Mouse (Mus musculus) midbrain, embryonic 16.5 days (tissue): Measurements from ENCODE around the gene Slc9a5. TPM values are rescaled to one million over a fixed set of nuclear protein-coding genes. Genes with fewer than 3 reads are reported as not detected.

Experiments
- ATAC-seq: fragments of 200-750 bp; cut with Nextera tagmentation; 2 replicates; pipeline ENCODE4 v1.8.0; 2017; ENCODE audit warnings: moderate TSS enrichment
- H3K27ac ChIP-seq: fragments of 300-500 bp; sonication (generic); 2 replicates; pipeline ENCODE4 v1.5.1; 2014; ENCODE audit warnings: mild to moderate bottlenecking, low read length, mixed read lengths
- H3K27me3 ChIP-seq: fragments of 300-500 bp; sonication (generic); 2 replicates; pipeline ENCODE4 v1.6.1; 2014; ENCODE audit warnings: low read depth, low read length, mixed read lengths; ENCODE audit not compliant: control insufficient read depth, insufficient read depth
- H3K36me3 ChIP-seq: fragments of 300-500 bp; sonication (generic); 2 replicates; pipeline ENCODE4 v1.6.1; 2014; ENCODE audit warnings: mild to moderate bottlenecking, low read length, moderate library complexity, mixed read lengths; ENCODE audit not compliant: control insufficient read depth, insufficient read depth
- H3K4me1 ChIP-seq: fragments of 300-500 bp; sonication (generic); 2 replicates; pipeline ENCODE4 v1.6.1; 2014; ENCODE audit warnings: mild to moderate bottlenecking, low read length, mixed read lengths; ENCODE audit not compliant: control insufficient read depth, insufficient read depth
- H3K4me2 ChIP-seq: fragments of 300-500 bp; sonication (generic); 2 replicates; pipeline ENCODE4 v1.6.1; 2014; ENCODE audit warnings: mild to moderate bottlenecking, low read length, mixed read lengths
- H3K4me3 ChIP-seq: fragments of 300-500 bp; sonication (generic); 2 replicates; pipeline ENCODE4 v1.5.1; 2014; ENCODE audit warnings: low read depth, mild to moderate bottlenecking, low read length, moderate library complexity, mixed read lengths
- H3K9ac ChIP-seq: fragments of 300-500 bp; sonication (generic); 2 replicates; pipeline ENCODE4 v1.6.1; 2014; ENCODE audit warnings: low read depth, low read length, mixed read lengths
- H3K9me3 ChIP-seq: fragments of 300-500 bp; sonication (generic); replicated peaks from 2 replicates; pipeline ENCODE4 v1.6.1; 2014; ENCODE audit warnings: mild to moderate bottlenecking, low read length, mixed read lengths; ENCODE audit not compliant: control insufficient read depth, poor library complexity, severe bottlenecking
- WGBS: fragments of 180-500 bp; shearing (Covaris S2); extraction: QIAGEN DNeasy Blood & Tissue Kit; methylation state at CpG from one replicate; pipeline ENCODE4 v1.1.7; 2014; 5-methylcytosine and 5-hydroxymethylcytosine counted together
- polyA plus RNA-seq: library from polyadenylated mRNA; unstranded; fragments of >200 nt; fragmentation: Nextera tagmentation; extraction: Ambion mirVana; gene quantifications from 2 replicates; pipeline ENCODE4 v1.2.1, GENCODE M21; 2015

The Slc9a5 gene
- polyA plus RNA-seq, 1 experiment from 2014 or later = 15.1 TPM

DNA sequence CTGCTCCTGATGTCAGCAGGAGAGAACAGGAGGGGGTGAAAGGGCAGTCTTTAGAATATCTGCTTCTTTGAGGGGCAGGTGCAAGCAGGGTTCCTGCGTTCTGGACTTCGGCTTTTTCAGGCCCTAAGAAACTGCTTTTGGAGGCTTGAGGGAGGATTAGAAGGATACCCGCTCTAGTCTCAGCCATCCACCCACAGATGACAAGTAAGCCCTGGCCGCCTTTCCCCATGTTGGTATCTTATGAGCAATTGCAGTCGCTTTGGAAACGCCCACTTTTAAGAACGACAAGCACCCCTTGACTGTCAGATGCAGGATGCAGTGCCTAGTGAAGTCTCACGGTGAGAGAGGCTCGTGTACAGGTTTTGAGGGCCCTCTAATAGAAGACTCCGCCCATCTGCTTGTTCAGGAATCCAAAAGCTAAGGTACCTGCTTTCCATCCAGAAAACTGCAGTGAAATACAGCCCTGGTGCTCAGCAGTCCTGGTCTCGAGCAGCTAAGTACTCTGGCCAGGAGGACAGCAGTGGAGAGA is 29.9 kb upstream of the Slc9a5 start:
- 84% methylated on average over 11 of the region's 11 CpGs for WGBS
- ATAC-seq = no peak
- H3K4me1 ChIP-seq = no peaks in the 10 kb centered on the region
- no peak overlapping the region for H3K27ac ChIP-seq
- H3K4me2 ChIP-seq = no peak overlapping the region
- H3K27me3 ChIP-seq = no peaks in the 10 kb centered on the region
- H3K4me3 ChIP-seq = no peak overlapping the region
- no peak overlapping the region for H3K9ac ChIP-seq
- H3K36me3 ChIP-seq = peaks cover 15% of the 10 kb centered on the region
- no peaks in the 10 kb centered on the region for H3K9me3 ChIP-seq

- no peak for ATAC-seq
- WGBS = 97% methylated on average over 4 of the region's 4 CpGs
- H3K9me3 ChIP-seq = no peaks in the 10 kb centered on the region
These were observed 25.5 kb upstream of the Slc9a5 start for GRCm38 (mm10) chr8:105323183-105323582.

DNA sequence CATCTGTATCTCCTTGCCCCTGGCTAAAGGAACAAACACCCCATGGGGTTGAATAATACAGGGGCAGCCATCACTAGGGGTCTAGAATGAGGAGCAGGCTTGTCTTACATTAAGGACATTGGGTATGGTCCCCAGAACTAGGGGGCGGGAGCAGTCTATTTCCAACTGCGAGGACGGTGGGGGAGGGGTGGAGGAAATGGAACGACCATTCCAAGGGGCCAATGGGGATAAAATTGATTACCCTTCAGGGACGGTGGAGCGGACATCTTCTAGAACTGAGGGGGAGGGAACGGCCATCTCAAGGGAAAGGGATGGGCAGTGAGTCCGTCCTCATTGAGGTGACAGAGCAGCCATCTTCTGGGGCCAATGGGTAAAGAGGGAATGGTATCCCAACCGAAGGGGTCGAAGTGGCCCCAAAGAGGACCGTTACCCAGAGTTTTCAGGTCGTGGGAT is 23.0 kb upstream of the Slc9a5 start:
- ATAC-seq = peak; percentile 68
- no peaks in the 10 kb centered on the region for H3K9me3 ChIP-seq
- H3K4me2 ChIP-seq = peak overlapping the region; percentile 79
- peaks cover 20% of the 10 kb centered on the region for H3K36me3 ChIP-seq
- peak overlapping the region; percentile 66 for H3K4me3 ChIP-seq
- peak overlapping the region; percentile 82 for H3K27ac ChIP-seq
- H3K27me3 ChIP-seq = no peaks in the 10 kb centered on the region
- H3K4me1 ChIP-seq = peaks cover 17% of the 10 kb centered on the region
- 0% methylated on average over 12 of the region's 12 CpGs for whole genome bisulfite sequencing
- H3K9ac ChIP-seq = peak overlapping the region; percentile 88

More at GRCm38 (mm10) chr8:105323183-105323582, 25.5 kb upstream of the Slc9a5 start:
- Histone ChIP-seq H3K27me3 (no peaks in the 10 kb centered on the region), H3K27ac (no peak overlapping the region), H3K4me3 (no peak overlapping the region), H3K36me3 (peaks cover 2% of the 10 kb centered on the region; the same call in 1 of the 2 replicates), H3K4me1 (peaks cover 17% of the 10 kb centered on the region), H3K4me2 (no peak overlapping the region), H3K9ac (no peak overlapping the region)

DNA sequence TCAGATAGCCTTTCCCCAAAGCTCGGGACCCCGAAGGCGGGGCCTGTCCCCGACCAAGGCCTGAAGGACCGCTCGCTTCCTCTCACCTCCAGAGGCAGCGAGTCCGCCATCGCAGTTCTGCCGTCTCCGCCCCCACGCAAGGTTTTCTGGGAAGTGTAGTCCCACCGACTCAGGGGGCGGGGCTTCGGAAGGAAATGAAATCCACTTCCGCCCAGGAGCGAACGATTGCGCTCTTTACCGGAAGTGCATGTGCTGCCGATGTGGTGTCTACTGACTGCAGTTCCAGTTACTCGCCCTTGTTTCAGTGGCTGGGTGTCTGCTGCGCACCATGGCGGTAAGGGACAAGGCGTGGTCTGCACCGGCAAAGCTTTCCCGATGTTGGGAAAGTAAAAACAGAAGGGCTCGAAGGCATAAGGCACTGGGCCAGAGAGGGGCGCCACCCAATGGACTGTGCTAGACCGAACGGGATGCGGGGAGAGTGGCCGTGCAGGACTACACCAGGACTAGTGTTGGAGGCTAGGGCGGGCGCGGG is 22.4 kb upstream of the Slc9a5 start, which contains the start of the genes Lrrc29 and Tmem208:
Gene Lrrc29 (minus strand): TSS at position 138 of the 532 bp plus-strand sequence.
Gene Tmem208 (plus strand): TSS at position 214 of the 532 bp plus-strand sequence.
- WGBS = under 1% methylated on average over 36 of the region's 36 CpGs

GRCm38 (mm10) chr8:105326968-105327367 is 21.7 kb upstream of the Slc9a5 start:
- Histone ChIP-seq H3K27ac (no peak overlapping the region), H3K4me1 (peaks cover 17% of the 10 kb centered on the region), H3K9me3 (no peaks in the 10 kb centered on the region), H3K4me3 (peak overlapping the region; percentile 66), H3K9ac (peak overlapping the region; percentile 68), H3K4me2 (peak overlapping the region; percentile 60), H3K36me3 (peaks cover 33% of the 10 kb centered on the region), H3K27me3 (no peaks in the 10 kb centered on the region)
- no peak for ATAC-seq
- 43% methylated on average over 6 of the region's 6 CpGs for WGBS

More for the DNA sequence above, 22.4 kb upstream of the Slc9a5 start, which contains the start of the genes Lrrc29 and Tmem208:
- H3K9me3 ChIP-seq = no peaks in the 10 kb centered on the region
- ATAC-seq = peak; percentile 90
- peak within 1 kb of the TSS; percentile 82 for H3K27ac ChIP-seq
- H3K4me1 ChIP-seq = peaks cover 17% of the 10 kb centered on the region
- H3K4me3 ChIP-seq = peak within 1 kb of the TSS; percentile 66
- peak within 1 kb of the TSS; percentile 88 for H3K9ac ChIP-seq
- H3K27me3 ChIP-seq = no peaks in the 10 kb centered on the region
- H3K36me3 ChIP-seq = peaks cover 25% of the 10 kb centered on the region
- peak within 1 kb of the TSS; percentile 79 for H3K4me2 ChIP-seq

DNA sequence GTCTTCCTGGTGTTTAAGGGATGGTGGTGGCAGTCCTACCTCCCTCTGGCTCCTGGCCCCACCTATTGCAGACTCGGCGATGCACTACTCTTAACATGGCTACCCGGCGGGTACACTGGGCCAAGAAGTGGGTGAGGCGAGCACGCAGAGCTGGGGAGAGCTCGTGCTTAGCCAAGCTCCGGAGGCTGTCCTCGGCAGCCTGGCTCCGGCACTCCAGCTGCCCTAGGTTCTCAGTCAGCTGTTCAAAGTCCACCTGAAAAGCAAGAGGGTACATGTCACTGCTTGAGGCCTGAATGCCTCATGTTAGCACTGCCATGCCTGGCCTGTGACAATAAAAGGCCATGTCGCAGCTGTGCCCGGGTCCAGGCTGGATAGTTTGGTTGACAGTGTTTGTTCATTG is 18.3 kb upstream of the Slc9a5 start:
- H3K9ac ChIP-seq = no peak overlapping the region
- no peaks in the 10 kb centered on the region for H3K27me3 ChIP-seq
- H3K9me3 ChIP-seq = no peaks in the 10 kb centered on the region
- H3K27ac ChIP-seq = no peak overlapping the region
- H3K4me1 ChIP-seq = peaks cover 10% of the 10 kb centered on the region
- H3K4me3 ChIP-seq = no peak overlapping the region
- ATAC-seq = no peak
- H3K4me2 ChIP-seq = no peak overlapping the region
- 94% methylated on average over 12 of the region's 12 CpGs for WGBS
- H3K36me3 ChIP-seq = peaks cover 39% of the 10 kb centered on the region

DNA sequence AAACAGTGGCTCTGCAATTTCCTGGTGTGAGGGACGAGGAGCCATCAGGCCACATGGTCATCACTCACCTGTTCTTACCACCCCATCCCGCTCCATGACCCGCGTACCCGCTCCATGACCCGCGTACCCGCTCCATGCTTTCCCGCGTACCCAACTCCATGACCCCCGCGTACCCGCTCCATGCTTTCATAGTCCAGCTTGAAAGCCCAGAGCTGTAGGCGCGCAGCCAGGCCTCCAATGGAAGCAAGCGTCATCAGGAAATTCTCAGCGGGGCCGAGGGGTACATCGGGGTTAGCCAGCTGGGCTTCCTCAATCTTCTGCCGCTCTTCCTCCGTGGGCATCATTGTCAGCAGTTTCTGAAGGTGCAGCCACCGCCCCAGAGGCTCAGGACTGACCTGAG is 17.2 kb upstream of the Slc9a5 start:
- 96% methylated on average over 22 of the region's 22 CpGs for WGBS
- H3K27ac ChIP-seq = no peak overlapping the region
- peaks cover 7% of the 10 kb centered on the region for H3K4me1 ChIP-seq
- no peak overlapping the region for H3K4me2 ChIP-seq
- peaks cover 39% of the 10 kb centered on the region for H3K36me3 ChIP-seq
- H3K27me3 ChIP-seq = no peaks in the 10 kb centered on the region
- H3K9me3 ChIP-seq = no peaks in the 10 kb centered on the region
- ATAC-seq = no peak
- no peak overlapping the region for H3K4me3 ChIP-seq
- no peak overlapping the region for H3K9ac ChIP-seq

GRCm38 (mm10) chr8:105331931-105332330 is 16.7 kb upstream of the Slc9a5 start:
- Histone ChIP-seq H3K4me3 (no peak overlapping the region), H3K36me3 (peaks cover 39% of the 10 kb centered on the region)
- 93% methylated on average over 9 of the region's 9 CpGs for WGBS

GRCm38 (mm10) chr8:105332523-105332922 is 16.1 kb upstream of the Slc9a5 start:
- Histone ChIP-seq H3K9me3 (no peaks in the 10 kb centered on the region), H3K36me3 (peaks cover 39% of the 10 kb centered on the region), H3K9ac (no peak overlapping the region), H3K4me3 (no peak overlapping the region), H3K27me3 (no peaks in the 10 kb centered on the region), H3K27ac (no peak overlapping the region), H3K4me2 (no peak overlapping the region), H3K4me1 (peaks cover under 1% of the 10 kb centered on the region)
- WGBS = 69% methylated on average over 2 of the region's 2 CpGs
- ATAC-seq = no peak

More at GRCm38 (mm10) chr8:105331931-105332330, 16.7 kb upstream of the Slc9a5 start:
- no peak overlapping the region for H3K9ac ChIP-seq
- H3K4me1 ChIP-seq = peaks cover 7% of the 10 kb centered on the region
- H3K27ac ChIP-seq = no peak overlapping the region
- ATAC-seq = no peak
- no peak overlapping the region for H3K4me2 ChIP-seq
- no peaks in the 10 kb centered on the region for H3K9me3 ChIP-seq
- no peaks in the 10 kb centered on the region for H3K27me3 ChIP-seq
